Mouse (Mus musculus): Measurements from ENCODE around the gene Pld3. TPM values are rescaled to one million over a fixed set of nuclear protein-coding genes. Genes with fewer than 3 reads are reported as not detected.

The Pld3 gene
- polyA plus RNA-seq, 1 experiment from 2014 or later = 109 TPM

DNA sequence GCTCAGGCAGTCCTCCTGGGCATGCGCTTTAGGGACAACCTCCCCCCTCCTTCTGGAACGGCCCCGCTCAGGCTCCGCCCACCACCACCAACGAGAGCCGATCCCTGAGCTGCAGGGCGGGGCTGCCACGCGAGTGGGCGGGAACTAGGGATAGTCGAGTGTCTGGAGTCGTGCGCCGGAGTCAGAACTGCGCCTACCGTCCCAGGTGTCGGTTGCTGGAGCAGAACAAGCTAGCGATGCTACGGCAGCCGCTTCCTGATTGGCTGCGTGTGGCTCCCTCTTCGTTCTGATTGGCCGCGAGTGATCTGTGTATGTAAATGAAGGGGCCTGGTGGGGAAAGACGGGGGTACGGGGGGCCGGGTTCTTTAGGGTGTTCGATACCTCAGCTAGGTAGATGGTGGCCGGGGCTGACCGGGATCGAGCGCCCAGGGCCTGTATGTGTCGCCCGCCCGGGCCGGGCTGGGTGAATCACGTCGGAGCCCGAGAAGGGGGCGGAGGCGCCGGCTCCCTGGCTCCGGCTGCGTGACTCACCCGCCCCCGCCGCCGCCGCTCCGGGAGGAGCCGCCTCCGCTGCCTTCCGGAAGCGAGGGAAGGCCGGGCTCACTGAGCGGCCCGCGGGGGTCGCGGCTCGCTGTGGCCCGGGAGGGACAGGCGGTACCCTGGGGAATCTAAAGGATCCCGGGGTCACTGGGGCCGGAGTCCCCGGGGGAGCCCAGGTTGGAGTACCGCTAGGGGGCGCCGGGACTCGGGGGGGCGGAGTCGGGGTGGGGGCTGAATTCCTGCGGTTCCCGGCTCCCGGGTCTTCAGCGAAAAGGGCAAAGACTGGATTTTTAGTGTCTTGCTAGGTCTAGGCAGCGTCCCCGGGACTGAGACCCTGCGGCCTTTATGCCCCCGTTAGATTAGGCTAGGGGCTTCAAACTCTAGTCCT is 66.0 kb downstream of the Pld3 start, which contains the start of gene Sertad1:
TSS of gene Sertad1 (plus strand) at position 141 of the 928 bp plus-strand sequence.
- no peaks in the 10 kb centered on the region for H3K27me3 ChIP-seq (ENCODE audit: insufficient read depth, low read length)
- H3K4me2 ChIP-seq (ENCODE audit: low read length) = peak within 1 kb of the TSS; percentile 85
- H3K27ac ChIP-seq = peak within 1 kb of the TSS; percentile 97
- H3K4me3 ChIP-seq (replicated peaks; ENCODE audit: low read depth, low read length) = peak within 1 kb of the TSS; percentile 61
- H3K9ac ChIP-seq (ENCODE audit: low read depth, low read length) = peak within 1 kb of the TSS; percentile 82
- DNase-seq (ENCODE audit: low spot score) (peak; percentile 99), ATAC-seq (replicated peaks; ENCODE audit: low FRiP score, low read depth) (peak; percentile 94)
- H3K9me3 ChIP-seq (replicated peaks; ENCODE audit: low read length) = no peaks in the 10 kb centered on the region
- H3K4me1 ChIP-seq (replicated peaks; ENCODE audit: insufficient read depth, low read length) = peaks cover 18% of the 10 kb centered on the region
- TF ChIP-seq CTCF (IDR thresholded peaks at IDR 0.05; ENCODE audit: low read depth) = peak; percentile 60
- WGBS = 1% methylated on average over 67 of the region's 80 CpGs
- H3K36me3 ChIP-seq (ENCODE audit: insufficient read depth, low read length) = 0 out of 2 replicates have a peak, but pooled peaks cover 5% of the 10 kb centered on the region

DNA sequence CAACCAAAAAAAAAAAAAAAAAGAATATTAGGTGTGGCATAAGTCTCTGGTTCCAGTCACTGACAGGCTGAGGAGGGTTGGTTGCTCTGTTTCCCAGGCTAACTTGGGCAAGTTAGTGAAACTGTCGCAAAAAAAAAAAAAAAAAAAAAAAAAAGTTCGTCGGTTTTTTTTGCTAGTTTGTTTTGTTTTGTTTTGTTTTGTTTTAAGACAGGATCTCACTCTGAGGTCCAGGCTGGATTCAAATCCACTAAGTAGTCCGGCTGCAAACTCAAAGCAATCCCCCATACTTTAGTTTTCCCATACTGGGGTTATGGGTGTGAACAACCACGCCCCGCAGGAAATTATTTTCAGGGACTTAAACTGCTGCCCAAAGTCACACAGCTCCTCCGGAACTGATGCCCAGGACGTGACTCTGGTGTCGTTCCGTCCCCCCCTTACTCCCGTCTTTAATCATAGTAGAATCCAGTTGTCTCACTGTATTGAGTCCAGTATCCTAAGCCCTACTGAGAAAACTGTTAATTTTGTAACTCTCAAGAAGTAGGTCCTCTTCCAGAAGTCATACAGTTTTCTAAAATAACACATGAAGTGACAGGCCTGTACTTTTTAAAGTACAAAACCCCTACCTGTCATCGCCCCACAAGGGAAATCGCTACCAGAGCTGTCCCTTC is 66.8 kb downstream of the Pld3 start:
- Histone ChIP-seq H3K27me3 (ENCODE audit: insufficient read depth, low read length) (no peaks in the 10 kb centered on the region), H3K4me2 (ENCODE audit: low read length) (peak overlapping the region; percentile 85), H3K9me3 (replicated peaks; ENCODE audit: low read length) (no peaks in the 10 kb centered on the region), H3K9ac (ENCODE audit: low read depth, low read length) (peak overlapping the region; percentile 40; the same call in 1 of the 2 replicates), H3K4me1 (replicated peaks; ENCODE audit: insufficient read depth, low read length) (peaks cover 18% of the 10 kb centered on the region; the same call in 1 of the 2 replicates), H3K4me3 (replicated peaks; ENCODE audit: low read depth, low read length) (peak overlapping the region; percentile 61), H3K36me3 (ENCODE audit: insufficient read depth, low read length) (0 out of 2 replicates have a peak, but pooled peaks cover 5% of the 10 kb centered on the region), H3K27ac (peak overlapping the region; percentile 97)
- under 1% methylated on average over 13 of the region's 13 CpGs for WGBS
- TF ChIP-seq CTCF (IDR thresholded peaks at IDR 0.05; ENCODE audit: low read depth) = no peak
- ATAC-seq (replicated peaks; ENCODE audit: low FRiP score, low read depth) (no peak), DNase-seq (ENCODE audit: low spot score) (no peak)

DNA sequence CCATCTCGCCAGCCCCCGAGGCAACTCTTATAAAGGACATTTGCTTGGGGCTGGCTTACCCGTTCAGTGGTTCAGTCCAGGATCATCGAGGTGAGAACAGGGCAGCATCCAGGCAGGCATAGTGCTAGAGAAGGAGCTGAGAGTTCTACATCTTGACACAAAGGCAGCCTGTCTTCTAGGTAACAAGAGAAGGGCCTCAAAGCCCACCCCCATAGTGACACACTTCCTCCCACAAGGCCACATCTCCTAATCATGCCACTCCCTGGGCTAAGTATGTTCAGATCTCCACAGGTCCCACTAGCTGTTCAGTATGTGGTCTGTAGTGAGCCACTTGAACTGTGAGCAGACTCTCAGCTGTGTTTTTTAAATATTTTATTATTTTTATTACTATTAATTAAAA is 69.2 kb downstream of the Pld3 start:
- H3K27me3 ChIP-seq (ENCODE audit: insufficient read depth, low read length) = no peaks in the 10 kb centered on the region
- H3K4me3 ChIP-seq (replicated peaks; ENCODE audit: low read depth, low read length) = no peak overlapping the region
- TF ChIP-seq CTCF (IDR thresholded peaks at IDR 0.05; ENCODE audit: low read depth) = no peak
- H3K4me2 ChIP-seq (ENCODE audit: low read length) = no peak overlapping the region
- ATAC-seq (replicated peaks; ENCODE audit: low FRiP score, low read depth) (no peak), DNase-seq (ENCODE audit: low spot score) (no peak)
- no peak overlapping the region for H3K27ac ChIP-seq
- no peak overlapping the region for H3K9ac ChIP-seq (ENCODE audit: low read depth, low read length)
- H3K9me3 ChIP-seq (replicated peaks; ENCODE audit: low read length) = no peaks in the 10 kb centered on the region
- WGBS = 89% methylated on average over 4 of the region's 4 CpGs
- H3K36me3 ChIP-seq (ENCODE audit: insufficient read depth, low read length) = no peaks in the 10 kb centered on the region
- H3K4me1 ChIP-seq (replicated peaks; ENCODE audit: insufficient read depth, low read length) = 0 out of 2 replicates have a peak, but pooled peaks cover 9% of the 10 kb centered on the region

Other genes with a start within 250 kb of the Pld3 start
- 41.7 and 43.8 TPM in 2 replicates for gene Ltbp4, start 215.5 kb downstream of the Pld3 start, polyA plus RNA-seq (2015; fragmentation: Nextera tagmentation; extraction: Ambion mirVana)
- gene Shkbp1, start 197.2 kb downstream of the Pld3 start, polyA plus RNA-seq (2015; fragmentation: Nextera tagmentation; extraction: Ambion mirVana) = 34.1 and 40.2 TPM in 2 replicates
- 0.57 TPM in 1 of 2 replicates, not detected in the other for gene Gm20479, start 195.8 kb downstream of the Pld3 start, polyA plus RNA-seq (2015; fragmentation: Nextera tagmentation; extraction: Ambion mirVana)
- gene Sptbn4, start 105.5 kb downstream of the Pld3 start, polyA plus RNA-seq (2015; fragmentation: Nextera tagmentation; extraction: Ambion mirVana) = 0.17 and 0.28 TPM in 2 replicates
- 33.4 and 40.1 TPM in 2 replicates for gene Blvrb, start 105.2 kb downstream of the Pld3 start, polyA plus RNA-seq (2015; fragmentation: Nextera tagmentation; extraction: Ambion mirVana)
- 24.0 and 25.3 TPM in 2 replicates for gene Sertad3, start 79.5 kb downstream of the Pld3 start, polyA plus RNA-seq (2015; fragmentation: Nextera tagmentation; extraction: Ambion mirVana)
- gene Sertad1, start 66.3 kb downstream of the Pld3 start, polyA plus RNA-seq (2015; fragmentation: Nextera tagmentation; extraction: Ambion mirVana) = 41.6 and 44.3 TPM in 2 replicates
- 4.1 and 4.7 TPM in 2 replicates for gene Prx, start 53.9 kb downstream of the Pld3 start, polyA plus RNA-seq (2015; fragmentation: Nextera tagmentation; extraction: Ambion mirVana)
- gene Hipk4, start 30.0 kb downstream of the Pld3 start, polyA plus RNA-seq (2015; fragmentation: Nextera tagmentation; extraction: Ambion mirVana) = 0.45 and 0.57 TPM in 2 replicates
- 20.1 and 20.9 TPM in 2 replicates for gene 2310022A10Rik, start within 50 bp of the Pld3 start, polyA plus RNA-seq (2015; fragmentation: Nextera tagmentation; extraction: Ambion mirVana)
- 74.3 and 75.3 TPM in 2 replicates for gene Akt2, start 38.3 kb upstream of the Pld3 start, polyA plus RNA-seq (2015; fragmentation: Nextera tagmentation; extraction: Ambion mirVana)
- not detected in 2 replicates for gene Ttc9b, start 100.7 kb upstream of the Pld3 start, polyA plus RNA-seq (2015; fragmentation: Nextera tagmentation; extraction: Ambion mirVana)
- gene Map3k10, start 121.4 kb upstream of the Pld3 start, polyA plus RNA-seq (2015; fragmentation: Nextera tagmentation; extraction: Ambion mirVana) = 5.0 and 6.8 TPM in 2 replicates
- gene Zfp607b, start 136.1 kb upstream of the Pld3 start, polyA plus RNA-seq (2015; fragmentation: Nextera tagmentation; extraction: Ambion mirVana) = 2.9 and 3.2 TPM in 2 replicates
- 20.8 and 23.9 TPM in 2 replicates for gene Zfp60, start 178.2 kb upstream of the Pld3 start, polyA plus RNA-seq (2015; fragmentation: Nextera tagmentation; extraction: Ambion mirVana)